Mouse (Mus musculus): Measurements from ENCODE around the gene Simc1.

GRCm38 (mm10) chr13:54459282-54459681, 44.3 kb upstream of the Simc1 start:
- no peak for TF ChIP-seq CTCF (IDR thresholded peaks at IDR 0.05; ENCODE audit: low read depth)
- TF ChIP-seq EP300 (IDR thresholded peaks at IDR 0.05; ENCODE audit: low read depth) = no peak

Measured in liver, postnatal 0 days (tissue).